In genomic region chr11:9047044-9047443, GRCm38 (mm10) we compare ENCODE assay signal across 14 mouse cellular contexts. TPM values are rescaled to one million over a fixed set of nuclear protein-coding genes. Genes with fewer than 3 reads are reported as not detected.
A peak's percentile ranks its signal among the peaks of the same experiment; 100 is the strongest.
DNase-seq lines count a peak whose midpoint lies in the region; ATAC-seq lines count a peak whose summit lies in the region.
"Had no signal": no experiment of that assay in that cellular context is flagged by ENCODE, and none has a peak within 500 bp of the region (broad histone marks: within the 10 kb centered on the region; RNA-seq: fewer than 3 reads in every experiment).

No protein-coding gene starts in this region.

- 77% methylated on average over 5 of the region's 5 CpGs for WGBS in kidney, embryonic 15.5 days

- H3K9me3 ChIP-seq in kidney, embryonic 15.5 days (replicated peaks): no peaks in the 10 kb centered on the region
- H3K9me3 ChIP-seq: embryonic facial prominence, embryonic 15.5 days; intestine, embryonic 15.5 days had no signal

- no peak overlapping the region for H3K4me2 ChIP-seq in kidney, embryonic 15.5 days
- H3K4me2 ChIP-seq: embryonic facial prominence, embryonic 15.5 days; intestine, embryonic 15.5 days had no signal

- ATAC-seq in kidney, embryonic 15.5 days (replicated peaks; ENCODE audit: low FRiP score): no peak
- ATAC-seq: intestine, embryonic 15.5 days had no signal

- no peaks in the 10 kb centered on the region for H3K36me3 ChIP-seq in kidney, embryonic 15.5 days
- H3K36me3 ChIP-seq: embryonic facial prominence, embryonic 15.5 days; intestine, embryonic 15.5 days had no signal

- H3K27ac ChIP-seq in kidney, embryonic 15.5 days: no peak overlapping the region
- H3K27ac ChIP-seq: embryonic facial prominence, embryonic 15.5 days; intestine, embryonic 15.5 days had no signal

- H3K27me3 ChIP-seq in kidney, embryonic 15.5 days: peaks cover 32% of the 10 kb centered on the region

- no peak overlapping the region for H3K4me3 ChIP-seq in kidney, embryonic 15.5 days (replicated peaks)
- H3K4me3 ChIP-seq: embryonic facial prominence, embryonic 15.5 days; intestine, embryonic 15.5 days; myocyte had no signal

- peaks cover 12% of the 10 kb centered on the region for H3K4me1 ChIP-seq in kidney, embryonic 15.5 days

- peak; percentile 46 to 67 for DNase-seq in kidney, adult 8-10 months
- DNase-seq in brain, adult 2 months (ENCODE audit: low read depth, low spot score): peak; percentile 49
- DNase-seq in heart, adult 8-10 months (ENCODE audit: low spot score): peak; percentile 72
- DNase-seq in heart, postnatal 4 days: peak; percentile 38
- no peak for DNase-seq in natural killer cell, adult 2 months (ENCODE audit: low spot score in 2 of 2)
- DNase-seq in gastrocnemius, adult 18-20 months (ENCODE audit: low spot score): no peak
- DNase-seq: cerebellum, postnatal 14 days had no signal

- H3K9ac ChIP-seq in kidney, embryonic 15.5 days: no peak overlapping the region
- H3K9ac ChIP-seq: embryonic facial prominence, embryonic 15.5 days; intestine, embryonic 15.5 days had no signal

RNA-seq across cellular contexts. Expression of gene Gm11992, which starts 1.4 kb away (rescaled TPM):
- polyA plus RNA-seq in kidney, embryonic 15.5 days (2015; fragmentation: Nextera tagmentation; extraction: Ambion mirVana): 3.2 and 3.8 TPM in 2 replicates
- total RNA-seq in heart, adult 8-10 months (2022): 1 to 10 TPM in 1 of 4 experiments, under 1 TPM in 3; 0.34 to 2.0 (median 0.82) TPM
- 1 to 10 TPM; 3.7 to 4.4 TPM for total RNA-seq in heart, postnatal 4 days (2021)
- not detected for total RNA-seq in gastrocnemius, adult 18-20 months (2021)

RNA-seq across cellular contexts. Expression of gene Sun3, which starts 1.7 kb away (rescaled TPM):
- not detected in 2 replicates for polyA plus RNA-seq in kidney, embryonic 15.5 days (2015; fragmentation: Nextera tagmentation; extraction: Ambion mirVana)
- 1 to 10 TPM; 1.1 to 2.4 (median 1.9) TPM for total RNA-seq in heart, adult 8-10 months (2022)
- total RNA-seq in heart, postnatal 4 days (2021): 1 to 10 TPM; 6.9 to 8.7 TPM
- not detected for total RNA-seq in gastrocnemius, adult 18-20 months (2021)
- total RNA-seq: hematopoietic stem cell, adult 5-6 weeks had no signal
- polyA plus RNA-seq: limb, embryonic 11.5 days; liver, embryonic 16.5 days; myocyte had no signal

RNA-seq across cellular contexts. Expression of gene Hus1, which starts 36.1 kb away (rescaled TPM):
- polyA plus RNA-seq in kidney, embryonic 15.5 days (2015; fragmentation: Nextera tagmentation; extraction: Ambion mirVana): 22.1 and 22.3 TPM in 2 replicates
- 10 to 100 TPM in 3 of 4 experiments, 1 to 10 TPM in 1; 9.7 to 11.0 (median 10.6) TPM for total RNA-seq in heart, adult 8-10 months (2022)
- total RNA-seq in heart, postnatal 4 days (2021): 10 to 100 TPM; 17.4 to 17.6 TPM
- 1 to 10 TPM; 8.3 TPM for total RNA-seq in gastrocnemius, adult 18-20 months (2021)

Comparison
In these comparisons a context has a peak if more than half of its experiments do, and no peak if none do; other contexts are left out.
1. DNase-seq: peak in kidney, adult 8-10 months (2 of 2), brain, adult 2 months (single experiment), heart, adult 8-10 months (single experiment) and heart, postnatal 4 days (single experiment); none in natural killer cell, adult 2 months (0 of 2) and gastrocnemius, adult 18-20 months (single experiment).